Mouse (Mus musculus) liver, embryonic 13.5 days (tissue): ENCODE results near the gene Olfr556. TPM values are rescaled to one million over a fixed set of nuclear protein-coding genes. Genes with fewer than 3 reads are reported as not detected.
"Not testable (repeated sequence)": the region's sequence is repeated elsewhere in the genome, so short reads cannot be mapped to it uniquely, and the experiment has no call there.

Experiments used
- ATAC-seq: fragments of 200-750 bp; cut with Nextera tagmentation; 2 replicates; pipeline ENCODE4 v1.8.0; 2017; ENCODE audit warnings: low read depth, mild to moderate bottlenecking, moderate number of reproducible peaks, moderate library complexity
- DNase-seq: peaks from one replicate; pipeline ENCODE4 v3.0.0; 2022
- H3K27ac ChIP-seq: fragments of 300-500 bp; sonication (generic); 2 replicates; pipeline ENCODE4 v1.5.1; 2015; ENCODE audit warnings: moderate library complexity, mild to moderate bottlenecking, inconsistent platforms
- H3K27me3 ChIP-seq: fragments of 300-500 bp; sonication (generic); 2 replicates; pipeline ENCODE4 v1.6.1; 2015; ENCODE audit warnings: mild to moderate bottlenecking, inconsistent platforms
- H3K36me3 ChIP-seq: fragments of 300-500 bp; sonication (generic); 2 replicates; pipeline ENCODE4 v1.6.1; 2015; ENCODE audit warnings: mild to moderate bottlenecking, inconsistent platforms
- H3K4me1 ChIP-seq: fragments of 300-500 bp; sonication (generic); replicated peaks from 2 replicates; pipeline ENCODE4 v1.6.1; 2015; ENCODE audit warnings: inconsistent platforms
- H3K4me2 ChIP-seq: fragments of 300-500 bp; sonication (generic); 2 replicates; pipeline ENCODE4 v1.6.1; 2015; ENCODE audit warnings: inconsistent platforms, mild to moderate bottlenecking, moderate library complexity
- H3K4me3 ChIP-seq: fragments of 300-500 bp; sonication (generic); replicated peaks from 2 replicates; pipeline ENCODE4 v1.5.1; 2015; ENCODE audit warnings: mild to moderate bottlenecking, inconsistent platforms
- H3K9ac ChIP-seq: fragments of 300-500 bp; sonication (generic); 2 replicates; pipeline ENCODE4 v1.6.1; 2015; ENCODE audit warnings: mild to moderate bottlenecking, inconsistent platforms
- H3K9me3 ChIP-seq: fragments of 300-500 bp; sonication (generic); replicated peaks from 2 replicates; pipeline ENCODE4 v1.6.1; 2016; ENCODE audit warnings: inconsistent platforms
- WGBS: fragments of 180-500 bp; shearing (Covaris S2); methylation state at CpG from one replicate; pipeline ENCODE4 v1.1.7; 2015; ENCODE audit not compliant: insufficient replicate concordance; 5-methylcytosine and 5-hydroxymethylcytosine counted together
- polyA plus RNA-seq: library from polyadenylated mRNA; unstranded; fragments of >200 nt; fragmentation: Nextera tagmentation; extraction: Ambion mirVana; gene quantifications from 2 replicates; pipeline ENCODE4 v1.2.1, GENCODE M21; 2015

The Olfr556 gene
- not detected in 2 replicates for polyA plus RNA-seq

DNA sequence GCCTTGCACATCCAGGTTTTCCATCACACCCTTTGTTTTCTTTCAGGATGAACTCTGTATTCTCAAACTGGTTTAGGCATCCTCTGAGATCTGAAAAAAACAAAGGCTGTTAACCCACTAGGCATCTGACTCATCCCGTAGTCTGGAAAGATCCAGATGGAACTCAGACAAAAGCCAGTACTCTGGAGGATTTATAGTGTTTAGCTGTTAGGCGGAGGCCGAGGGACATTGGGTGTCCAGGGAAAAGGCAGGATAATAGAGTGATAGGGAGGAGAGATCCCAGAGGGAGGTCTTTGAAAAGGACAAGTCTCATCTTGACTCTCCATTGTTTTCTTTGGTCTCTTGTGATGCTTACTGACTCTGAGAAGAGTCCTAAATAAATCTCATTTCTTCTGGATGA lies at the start of gene Olfr556:
TSS of gene Olfr556 (plus strand) at position 301 of the 400 bp plus-strand sequence.
- Histone ChIP-seq H3K27me3 (no peaks in the 10 kb centered on the region), H3K9ac (no peak within 1 kb of the TSS), H3K4me2 (no peak within 1 kb of the TSS), H3K4me1 (no peaks in the 10 kb centered on the region), H3K36me3 (no peaks in the 10 kb centered on the region), H3K9me3 (no peaks in the 10 kb centered on the region), H3K27ac (no peak within 1 kb of the TSS), H3K4me3 (no peak within 1 kb of the TSS)
- 52% methylated on average over 3 of the region's 3 CpGs for WGBS
- ATAC-seq (no peak), DNase-seq (no peak)

DNA sequence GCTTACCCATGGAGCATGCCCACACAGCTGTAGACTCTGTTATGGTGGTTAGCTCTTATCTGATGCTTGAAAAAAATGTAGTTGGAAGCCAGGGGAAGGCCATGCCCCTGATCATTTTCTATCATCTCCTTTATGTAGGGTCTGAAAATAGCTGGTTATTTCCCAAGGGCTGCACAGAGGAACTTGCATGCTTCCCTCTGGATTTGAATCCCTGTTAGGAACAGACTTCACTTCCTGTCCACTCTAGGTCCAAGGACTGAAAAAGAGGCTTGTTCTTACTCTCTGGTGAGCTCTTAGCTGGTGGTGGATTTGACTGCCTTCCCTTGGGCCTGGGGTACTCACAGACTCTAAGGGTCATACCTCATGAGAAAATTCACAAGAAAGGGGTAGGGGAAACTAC lies 46.6 kb upstream of the Olfr556 start, which contains the start of gene Olfr553:
TSS of gene Olfr553 (minus strand) at position 101 of the 400 bp plus-strand sequence.
- Histone ChIP-seq H3K9ac (no peak within 1 kb of the TSS), H3K4me1 (no peaks in the 10 kb centered on the region), H3K27me3 (no peaks in the 10 kb centered on the region), H3K36me3 (no peaks in the 10 kb centered on the region), H3K4me3 (no peak within 1 kb of the TSS), H3K9me3 (no peaks in the 10 kb centered on the region), H3K4me2 (no peak within 1 kb of the TSS), H3K27ac (no peak within 1 kb of the TSS)
- ATAC-seq: no peak
- no peak for DNase-seq

DNA sequence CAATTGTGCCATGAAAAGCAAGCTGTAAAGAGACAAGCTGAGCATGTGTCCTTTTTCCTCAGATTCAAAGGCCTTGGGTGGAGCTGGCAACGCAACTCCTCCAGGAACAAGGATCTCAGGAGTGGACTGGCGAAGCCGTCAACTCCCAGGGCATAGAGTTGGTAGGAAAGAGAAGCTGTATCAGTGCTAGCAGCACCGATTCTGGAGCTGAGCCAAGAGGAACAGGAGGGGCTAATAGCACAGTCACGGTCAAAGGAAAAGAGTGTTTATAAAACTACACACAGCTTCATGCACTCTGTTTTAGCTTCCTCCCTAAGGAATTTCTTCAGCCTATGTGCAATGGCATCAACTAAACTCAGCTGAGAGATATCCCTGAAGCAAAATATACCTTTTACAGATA lies 45.1 kb upstream of the Olfr556 start:
- Histone ChIP-seq H3K9ac (no peak overlapping the region), H3K9me3 (no peaks in the 10 kb centered on the region), H3K4me3 (no peak overlapping the region), H3K27me3 (no peaks in the 10 kb centered on the region), H3K4me2 (no peak overlapping the region), H3K27ac (no peak overlapping the region), H3K36me3 (no peaks in the 10 kb centered on the region), H3K4me1 (no peaks in the 10 kb centered on the region)
- ATAC-seq (no peak), DNase-seq (no peak)
- WGBS: 56% methylated on average over 5 of the region's 5 CpGs

DNA sequence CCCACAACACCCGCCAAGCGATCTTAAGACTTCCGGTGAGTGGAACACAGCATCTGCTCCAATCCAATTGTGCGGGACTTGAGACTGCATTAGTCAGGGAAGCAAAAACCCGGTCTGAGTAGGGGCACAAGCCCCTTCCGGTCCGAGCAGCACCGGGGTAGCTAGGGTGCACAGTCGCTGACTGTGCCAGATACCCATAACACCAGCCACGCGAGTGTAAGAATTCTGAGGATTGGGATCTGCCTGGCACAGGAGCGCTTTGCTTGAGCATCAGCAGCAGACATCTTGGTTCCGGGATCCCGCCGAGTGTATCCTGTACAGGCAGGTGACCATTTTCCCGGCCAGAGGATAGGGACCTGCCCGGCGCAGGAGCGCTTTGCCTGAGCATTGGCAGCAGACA lies 44.3 kb upstream of the Olfr556 start:
- not testable (repeated sequence) for H3K9me3 ChIP-seq, H3K4me1 ChIP-seq, ATAC-seq, H3K4me2 ChIP-seq, H3K4me3 ChIP-seq, DNase-seq, H3K27me3 ChIP-seq, H3K27ac ChIP-seq, H3K9ac ChIP-seq, H3K36me3 ChIP-seq
- 68% methylated on average over 19 of the region's 19 CpGs for WGBS

DNA sequence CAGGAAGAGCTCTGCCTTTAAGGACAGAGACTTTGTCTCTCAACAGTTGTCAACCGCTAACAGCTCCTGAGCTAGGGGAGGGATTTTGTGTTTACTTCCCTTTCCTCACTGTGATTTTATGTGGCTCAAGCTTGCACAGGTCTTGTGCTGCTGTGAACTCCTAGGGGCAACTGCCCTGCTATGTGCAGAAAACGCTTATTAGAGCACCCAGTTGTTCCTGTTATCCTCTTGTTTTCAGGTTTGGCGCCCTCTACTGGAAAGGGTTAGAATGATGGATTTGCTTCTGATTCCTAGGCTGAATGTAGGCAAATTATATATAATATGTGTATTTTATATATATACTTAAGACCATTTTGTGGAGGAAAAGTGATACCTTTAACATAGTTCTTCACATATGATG lies 28.0 kb upstream of the Olfr556 start:
- Histone ChIP-seq H3K27ac (no peak overlapping the region), H3K27me3 (no peaks in the 10 kb centered on the region), H3K9me3 (no peaks in the 10 kb centered on the region), H3K9ac (no peak overlapping the region), H3K4me3 (no peak overlapping the region), H3K4me1 (no peaks in the 10 kb centered on the region), H3K36me3 (no peaks in the 10 kb centered on the region), H3K4me2 (no peak overlapping the region)
- WGBS: 20% methylated on average over 3 of the region's 3 CpGs
- no peak for ATAC-seq
- no peak for DNase-seq

DNA sequence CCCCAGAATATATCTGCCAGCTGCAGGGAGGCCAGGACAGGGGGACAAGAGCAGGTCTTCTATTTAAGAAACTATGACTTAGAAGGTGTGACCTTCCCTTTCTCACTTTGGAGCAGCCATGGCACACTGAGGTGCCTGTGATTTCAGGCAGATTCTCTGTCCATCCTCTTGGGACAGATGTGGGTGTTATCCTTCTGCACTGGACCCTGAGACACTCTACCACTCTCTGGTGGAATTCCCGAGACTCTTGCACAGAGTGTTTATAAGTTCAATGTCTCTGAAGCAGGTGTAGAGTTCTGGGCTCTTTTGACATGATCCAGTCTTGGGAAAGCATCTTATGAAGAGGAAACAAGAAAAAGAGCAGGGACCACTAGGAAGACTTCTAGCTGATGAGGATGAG lies 26.6 kb upstream of the Olfr556 start, which contains the start of gene Olfr554:
TSS of gene Olfr554 (plus strand) at position 301 of the 400 bp plus-strand sequence.
- WGBS: 48% methylated on average over 1 of the region's 1 CpGs
- H3K4me1 ChIP-seq: no peaks in the 10 kb centered on the region
- no peak within 1 kb of the TSS for H3K27ac ChIP-seq
- no peak for DNase-seq
- no peaks in the 10 kb centered on the region for H3K27me3 ChIP-seq
- no peak within 1 kb of the TSS for H3K4me2 ChIP-seq
- H3K36me3 ChIP-seq: no peaks in the 10 kb centered on the region
- no peak within 1 kb of the TSS for H3K9ac ChIP-seq
- H3K4me3 ChIP-seq: no peak within 1 kb of the TSS
- no peak for ATAC-seq
- no peaks in the 10 kb centered on the region for H3K9me3 ChIP-seq

DNA sequence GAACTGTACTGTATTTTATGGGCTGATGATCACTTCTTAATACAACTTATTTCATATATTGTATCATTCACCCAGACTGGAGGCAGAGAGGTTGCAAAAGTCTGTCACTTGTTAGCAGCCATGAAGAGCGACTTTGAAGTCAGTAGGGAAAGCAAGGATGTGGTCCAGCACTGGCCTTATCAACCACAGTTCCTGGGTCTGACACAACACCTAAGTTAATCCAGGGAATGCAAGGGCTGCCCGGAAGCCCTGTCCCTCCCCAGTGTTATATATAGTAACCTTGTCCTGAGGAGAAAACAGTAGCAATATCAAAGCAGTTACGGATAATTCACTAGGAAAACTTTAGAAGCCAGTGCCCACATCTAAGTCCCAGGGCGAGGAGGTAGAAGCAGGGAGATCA lies 19.8 kb upstream of the Olfr556 start:
- H3K4me1 ChIP-seq, H3K4me2 ChIP-seq, ATAC-seq, H3K27ac ChIP-seq, DNase-seq, H3K36me3 ChIP-seq, H3K4me3 ChIP-seq, H3K27me3 ChIP-seq, H3K9me3 ChIP-seq, H3K9ac ChIP-seq: not testable (repeated sequence)
- 63% methylated on average over 3 of the region's 4 CpGs for WGBS

DNA sequence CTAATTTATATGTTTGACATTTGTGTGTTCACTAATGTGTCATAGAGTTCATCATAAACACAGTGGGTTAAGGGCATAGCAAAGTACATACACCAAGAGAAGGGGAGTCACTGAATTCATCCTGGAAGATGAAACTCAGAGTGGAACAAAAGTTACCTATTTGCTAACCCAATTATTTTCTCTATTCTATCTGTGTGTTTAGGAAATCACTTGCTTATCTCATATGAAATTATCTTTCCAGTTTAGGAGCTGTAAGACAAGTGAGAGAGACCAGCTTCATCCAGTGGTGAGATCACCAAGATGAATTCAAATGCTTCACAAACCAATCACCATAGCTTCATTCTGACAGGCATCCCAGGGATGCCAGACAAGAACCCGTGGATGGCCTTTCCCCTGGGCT lies 6.2 kb upstream of the Olfr556 start, which contains the start of gene Olfr555:
TSS of gene Olfr555 (plus strand) at position 301 of the 400 bp plus-strand sequence.
- no peak within 1 kb of the TSS for H3K4me3 ChIP-seq
- H3K4me2 ChIP-seq: no peak within 1 kb of the TSS
- no peaks in the 10 kb centered on the region for H3K36me3 ChIP-seq
- H3K4me1 ChIP-seq: no peaks in the 10 kb centered on the region
- H3K27ac ChIP-seq: no peak within 1 kb of the TSS
- ATAC-seq (no peak), DNase-seq (no peak)
- H3K27me3 ChIP-seq: no peaks in the 10 kb centered on the region
- no peaks in the 10 kb centered on the region for H3K9me3 ChIP-seq
- 39% methylated on average over 1 of the region's 1 CpGs for WGBS
- no peak within 1 kb of the TSS for H3K9ac ChIP-seq

DNA sequence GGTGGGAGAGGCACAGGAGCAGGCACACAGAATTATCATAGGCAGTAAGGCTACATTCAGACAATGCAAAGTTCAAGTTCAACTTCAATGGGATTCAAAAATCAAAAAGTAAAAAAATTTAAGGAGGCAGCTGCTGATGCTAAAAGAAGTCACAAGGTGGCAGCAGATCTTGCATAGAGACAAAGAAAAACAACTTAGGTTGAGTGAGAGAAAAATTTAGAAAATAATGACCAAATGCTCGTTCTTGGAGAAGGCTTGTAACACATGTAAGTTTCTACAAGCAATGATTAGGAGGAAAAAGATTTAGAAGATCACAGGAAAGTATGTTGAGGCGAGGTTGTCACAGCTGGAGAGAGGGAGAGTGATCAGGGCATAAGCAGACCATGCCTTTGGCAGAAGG lies 679 bp downstream of the Olfr556 start:
- no peak overlapping the region for H3K9ac ChIP-seq
- H3K27me3 ChIP-seq: no peaks in the 10 kb centered on the region
- no peak overlapping the region for H3K27ac ChIP-seq
- ATAC-seq: no peak
- H3K4me2 ChIP-seq: no peak overlapping the region
- WGBS: 18% methylated on average over 2 of the region's 2 CpGs
- no peaks in the 10 kb centered on the region for H3K4me1 ChIP-seq
- no peaks in the 10 kb centered on the region for H3K36me3 ChIP-seq
- H3K9me3 ChIP-seq: no peaks in the 10 kb centered on the region
- DNase-seq: no peak
- no peak overlapping the region for H3K4me3 ChIP-seq

DNA sequence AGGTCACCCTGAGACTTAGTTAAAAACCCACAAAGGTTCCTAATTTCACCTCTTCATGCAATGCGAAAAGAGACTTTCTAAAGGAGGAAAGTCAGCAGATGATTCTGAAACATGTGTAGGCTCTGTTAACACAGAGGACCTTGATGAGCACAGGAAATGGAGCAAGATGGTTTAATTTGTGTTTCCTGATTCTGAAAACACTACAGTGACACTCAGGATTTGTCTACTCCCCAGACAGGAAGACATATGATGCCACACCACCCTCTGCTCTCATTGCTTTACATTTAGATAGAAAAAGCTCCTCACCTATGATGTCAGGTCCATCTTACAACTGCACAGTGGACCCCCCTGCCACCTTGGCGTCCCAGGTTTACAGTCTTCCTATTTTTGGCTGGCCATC lies 11.5 kb downstream of the Olfr556 start:
- H3K4me2 ChIP-seq: no peak overlapping the region
- ATAC-seq: no peak
- H3K9me3 ChIP-seq: no peaks in the 10 kb centered on the region
- no peaks in the 10 kb centered on the region for H3K27me3 ChIP-seq
- H3K9ac ChIP-seq: no peak overlapping the region
- no peak for DNase-seq
- H3K27ac ChIP-seq: no peak overlapping the region
- no peaks in the 10 kb centered on the region for H3K4me1 ChIP-seq
- no peak overlapping the region for H3K4me3 ChIP-seq
- WGBS: 58% methylated on average over 2 of the region's 2 CpGs
- H3K36me3 ChIP-seq: no peaks in the 10 kb centered on the region

DNA sequence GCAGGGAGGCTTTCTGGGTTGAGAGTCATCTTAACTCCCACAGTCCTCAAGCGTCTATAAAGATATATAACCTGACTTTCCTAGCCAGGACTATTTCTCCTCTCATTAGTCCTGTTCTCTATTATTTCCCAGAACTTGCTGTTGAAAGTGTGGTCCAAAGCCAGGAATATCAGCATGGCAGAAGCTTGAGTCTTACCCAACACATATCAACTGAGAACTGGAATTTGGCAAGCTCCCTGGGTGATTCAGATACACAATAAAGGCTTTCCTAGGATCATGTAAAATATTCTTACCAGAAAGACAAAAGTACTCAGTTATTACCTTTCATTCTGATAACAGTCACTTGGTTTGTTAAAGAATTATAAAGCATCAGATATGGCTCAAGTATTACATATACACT lies 17.2 kb downstream of the Olfr556 start:
- no peak for ATAC-seq
- DNase-seq: no peak
- 73% methylated on average over 1 of the region's 1 CpGs for WGBS
- H3K4me1 ChIP-seq: no peaks in the 10 kb centered on the region
- no peak overlapping the region for H3K4me3 ChIP-seq
- H3K27ac ChIP-seq: no peak overlapping the region
- H3K9ac ChIP-seq: no peak overlapping the region
- H3K4me2 ChIP-seq: no peak overlapping the region
- no peaks in the 10 kb centered on the region for H3K9me3 ChIP-seq
- no peaks in the 10 kb centered on the region for H3K36me3 ChIP-seq
- no peaks in the 10 kb centered on the region for H3K27me3 ChIP-seq

DNA sequence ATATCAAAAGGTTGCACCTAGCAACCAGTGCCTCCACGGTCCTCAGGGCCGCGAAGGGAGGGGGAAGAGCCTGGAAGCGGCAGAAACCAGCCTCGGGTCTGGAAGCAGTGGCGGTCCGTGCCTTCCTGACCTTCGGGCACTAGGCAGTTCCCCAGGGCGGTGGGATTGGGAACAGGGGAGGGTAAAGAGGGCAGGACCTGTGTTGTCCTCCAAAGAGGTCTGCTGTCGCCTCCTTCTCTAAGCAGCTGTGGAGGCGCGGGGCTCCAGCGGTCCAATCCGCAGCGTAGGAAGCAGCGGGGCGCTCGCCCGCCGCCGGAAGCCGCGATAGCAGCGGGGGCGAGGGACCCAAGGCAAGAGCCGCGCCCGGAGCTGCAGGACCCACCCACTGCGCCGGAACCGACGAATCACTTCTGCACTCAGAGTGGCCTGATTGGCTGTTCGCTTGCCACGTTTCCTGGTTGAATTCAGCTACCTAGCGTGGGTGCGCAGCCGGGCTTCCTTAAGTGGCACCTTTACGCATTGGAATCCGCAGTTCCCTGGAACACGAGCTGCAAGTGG lies 22.3 kb downstream of the Olfr556 start, which contains the start of gene Trim68:
TSS of gene Trim68 (minus strand) at position 384 of the 558 bp plus-strand sequence.
- WGBS: 2% methylated on average over 40 of the region's 40 CpGs
- H3K4me2 ChIP-seq: peak within 1 kb of the TSS; percentile 72
- no peak within 1 kb of the TSS for H3K27ac ChIP-seq
- DNase-seq (peak; percentile 78), ATAC-seq (peak; percentile 99)
- no peaks in the 10 kb centered on the region for H3K9me3 ChIP-seq
- H3K9ac ChIP-seq: peak within 1 kb of the TSS; percentile 61
- peak within 1 kb of the TSS; percentile 59 for H3K4me3 ChIP-seq
- no peaks in the 10 kb centered on the region for H3K36me3 ChIP-seq
- H3K4me1 ChIP-seq: 0 out of 2 replicates have a peak, but pooled peaks cover 5% of the 10 kb centered on the region
- no peaks in the 10 kb centered on the region for H3K27me3 ChIP-seq
